Mouse (Mus musculus) right cerebral cortex, adult 2 months (tissue): Measurements from ENCODE around the gene Prox1.

ENCODE experiments used
- DNase-seq, 2 experiments: peaks; one replicate each; pipeline ENCODE4 v3.0.0; 2021 to 2022; ENCODE audit warnings: low spot score in 2 of 2

Prox1 gene

GRCm38 (mm10) chr1:190143593-190143992 is 26.9 kb downstream of the Prox1 start:
- no peak for DNase-seq

- no peak for DNase-seq
These were observed 27.9 kb downstream of the Prox1 start for GRCm38 (mm10) chr1:190142584-190142983.

- no peak for DNase-seq
These were observed 30.0 kb downstream of the Prox1 start for GRCm38 (mm10) chr1:190140519-190140918.

GRCm38 (mm10) chr1:190139711-190140405 is 30.7 kb downstream of the Prox1 start:
- no peak for DNase-seq

GRCm38 (mm10) chr1:190137943-190138342 is 32.6 kb downstream of the Prox1 start:
- DNase-seq, result no peak

- no peak for DNase-seq
These were observed 37.6 kb downstream of the Prox1 start for GRCm38 (mm10) chr1:190132897-190133296.

GRCm38 (mm10) chr1:190130888-190131287 is 39.6 kb downstream of the Prox1 start:
- DNase-seq, result no peak

- no peak for DNase-seq
These were observed 41.0 kb downstream of the Prox1 start for GRCm38 (mm10) chr1:190129553-190129952.

- no peak for DNase-seq
These were observed 41.7 kb downstream of the Prox1 start for GRCm38 (mm10) chr1:190128674-190129322.

GRCm38 (mm10) chr1:190127878-190128277 is 42.6 kb downstream of the Prox1 start:
- no peak for DNase-seq

GRCm38 (mm10) chr1:190127163-190127795 is 43.2 kb downstream of the Prox1 start:
- DNase-seq, result no peak

GRCm38 (mm10) chr1:190124961-190125739 is 45.4 kb downstream of the Prox1 start:
- DNase-seq, result no peak

GRCm38 (mm10) chr1:190123404-190123803 is 47.1 kb downstream of the Prox1 start:
- DNase-seq, result no peak

GRCm38 (mm10) chr1:190115985-190116384 is 54.5 kb downstream of the Prox1 start:
- no peak for DNase-seq

- DNase-seq, result no peak
These were observed 58.8 kb downstream of the Prox1 start for GRCm38 (mm10) chr1:190111741-190112140.

GRCm38 (mm10) chr1:190107587-190107986 is 62.9 kb downstream of the Prox1 start:
- DNase-seq, result no peak

- DNase-seq, result no peak
These were observed 63.7 kb downstream of the Prox1 start for GRCm38 (mm10) chr1:190106674-190107420.

GRCm38 (mm10) chr1:190106060-190106459 is 64.5 kb downstream of the Prox1 start:
- no peak for DNase-seq

GRCm38 (mm10) chr1:190093326-190093725 is 77.2 kb downstream of the Prox1 start:
- peak; percentile 24 to 44 for DNase-seq

GRCm38 (mm10) chr1:190092076-190092475 is 78.4 kb downstream of the Prox1 start:
- DNase-seq, result peak in 1 of 2 experiments; percentile 9

- DNase-seq, result no peak
These were observed 81.6 kb downstream of the Prox1 start for GRCm38 (mm10) chr1:190088929-190089328.
